Comparison of ENCODE assay signal across 7 mouse cellular contexts in the genomic region with DNA sequence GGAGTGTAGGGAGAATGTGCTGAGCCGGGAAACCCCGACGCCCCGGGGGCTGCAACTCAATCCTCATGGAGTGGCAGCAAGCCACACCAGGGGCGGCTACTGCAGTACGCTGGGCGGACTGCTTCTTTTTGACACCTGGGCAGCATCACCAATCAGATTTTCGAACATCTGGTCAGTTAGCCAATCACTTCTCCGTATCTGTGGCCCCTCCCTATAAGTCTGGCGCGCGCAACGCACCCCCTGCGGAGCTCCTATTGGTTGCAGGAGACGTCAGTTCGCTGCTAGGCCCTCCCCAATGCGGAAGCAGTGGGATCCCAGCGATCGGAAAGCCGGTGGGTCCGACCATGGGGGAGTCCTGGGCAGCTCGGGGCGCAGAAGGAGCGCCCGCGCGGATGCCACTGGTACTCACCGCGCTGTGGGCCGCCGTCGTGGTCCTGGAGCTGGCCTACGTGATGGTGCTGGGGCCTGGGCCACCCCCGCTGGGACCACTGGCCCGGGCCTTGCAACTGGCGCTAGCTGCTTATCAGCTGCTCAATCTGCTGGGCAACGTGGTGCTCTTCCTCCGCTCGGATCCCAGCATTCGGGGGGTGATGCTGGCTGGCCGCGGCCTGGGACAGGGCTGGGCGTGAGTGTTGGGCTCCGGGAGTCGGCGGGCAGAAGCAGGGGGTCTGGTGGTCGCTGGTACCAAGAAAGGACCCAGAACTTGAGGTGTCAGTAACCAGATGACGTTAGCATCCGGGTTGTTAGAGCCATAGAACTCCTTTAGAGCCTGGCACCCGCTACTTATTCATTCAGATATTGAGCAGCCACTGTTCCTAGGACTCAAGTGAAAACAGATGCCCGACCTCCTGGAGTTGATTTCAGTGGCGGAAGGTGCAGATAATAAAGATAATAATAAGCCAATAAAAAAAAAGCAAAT. TPM values are rescaled to one million over a fixed set of nuclear protein-coding genes. Genes with fewer than 3 reads are reported as not detected.
DNase-seq lines count a peak whose midpoint lies in the region; ATAC-seq lines count a peak whose summit lies in the region.

A gene (plus strand): TSS at position 264 of the 919 bp plus-strand sequence.

- DNase-seq in adrenal gland, postnatal 25 days: peak; percentile 96
- DNase-seq in heart, adult 11 months: peak; percentile 100
- peak; percentile 96 for DNase-seq in kidney, adult 18-20 months
- peak; percentile 98 for DNase-seq in limb, embryonic 11.5 days (ENCODE audit: low spot score)
- DNase-seq in midbrain, embryonic 14.5 days: peak; percentile 97
- peak; percentile 91 to 93 for DNase-seq in spleen, adult 18-20 months

- H3K4me2 ChIP-seq in embryonic facial prominence, embryonic 12.5 days (replicated peaks): peak within 1 kb of the TSS; percentile 97
- H3K4me2 ChIP-seq in limb, embryonic 11.5 days (ENCODE audit: low read depth, severe bottlenecking): peak within 1 kb of the TSS; percentile 81
- peak within 1 kb of the TSS; percentile 87 for H3K4me2 ChIP-seq in midbrain, embryonic 14.5 days (ENCODE audit: low read length)

- 1% methylated on average over 52 of the region's 52 CpGs for WGBS in embryonic facial prominence, embryonic 12.5 days
- 1% methylated on average over 52 of the region's 52 CpGs for WGBS in limb, embryonic 11.5 days
- WGBS in midbrain, embryonic 14.5 days: 2% methylated on average over 52 of the region's 52 CpGs

- H3K9me3 ChIP-seq in embryonic facial prominence, embryonic 12.5 days: no peaks in the 10 kb centered on the region
- H3K9me3 ChIP-seq in limb, embryonic 11.5 days (ENCODE audit: control insufficient read depth, low read length): no peaks in the 10 kb centered on the region
- H3K9me3 ChIP-seq in midbrain, embryonic 14.5 days (ENCODE audit: control insufficient read depth, low read length): no peaks in the 10 kb centered on the region

- peak within 1 kb of the TSS; percentile 86 for H3K4me3 ChIP-seq in embryonic facial prominence, embryonic 12.5 days
- H3K4me3 ChIP-seq in limb, embryonic 11.5 days (ENCODE audit: low read depth, low read length): peak within 1 kb of the TSS; percentile 80
- peak within 1 kb of the TSS; percentile 85 for H3K4me3 ChIP-seq in midbrain, embryonic 14.5 days (replicated peaks; ENCODE audit: low read depth, low read length)

- H3K9ac ChIP-seq in embryonic facial prominence, embryonic 12.5 days: peak within 1 kb of the TSS; percentile 75
- peak within 1 kb of the TSS; percentile 61 for H3K9ac ChIP-seq in limb, embryonic 11.5 days (ENCODE audit: low read length)
- H3K9ac ChIP-seq in midbrain, embryonic 14.5 days (replicated peaks; ENCODE audit: low read length): peak within 1 kb of the TSS; percentile 78

- no peaks in the 10 kb centered on the region for H3K27me3 ChIP-seq in embryonic facial prominence, embryonic 12.5 days
- H3K27me3 ChIP-seq in limb, embryonic 11.5 days (ENCODE audit: control insufficient read depth, insufficient read depth, low read length): no peaks in the 10 kb centered on the region
- no peaks in the 10 kb centered on the region for H3K27me3 ChIP-seq in midbrain, embryonic 14.5 days (ENCODE audit: control insufficient read depth, insufficient read depth, low read length)

- peak; percentile 93 for ATAC-seq in embryonic facial prominence, embryonic 12.5 days (ENCODE audit: insufficient number of reproducible peaks, insufficient read depth, low FRiP score, low TSS enrichment)
- ATAC-seq in limb, embryonic 11.5 days (ENCODE audit: insufficient number of reproducible peaks, low FRiP score, low TSS enrichment, low read depth): peak; percentile 94
- peak; percentile 99 for ATAC-seq in midbrain, embryonic 14.5 days (ENCODE audit: low FRiP score, low TSS enrichment)

- H3K36me3 ChIP-seq in embryonic facial prominence, embryonic 12.5 days: no peaks in the 10 kb centered on the region
- no peaks in the 10 kb centered on the region for H3K36me3 ChIP-seq in limb, embryonic 11.5 days (ENCODE audit: control insufficient read depth, insufficient read depth, low read length)
- peaks cover 8% of the 10 kb centered on the region; the same call in 1 of the 2 replicates for H3K36me3 ChIP-seq in midbrain, embryonic 14.5 days (ENCODE audit: control insufficient read depth, insufficient read depth, low read length)

- H3K4me1 ChIP-seq in embryonic facial prominence, embryonic 12.5 days: peaks cover 14% of the 10 kb centered on the region; the same call in 1 of the 2 replicates
- H3K4me1 ChIP-seq in limb, embryonic 11.5 days (ENCODE audit: control insufficient read depth, insufficient read depth, low read length): no peaks in the 10 kb centered on the region
- peaks cover 10% of the 10 kb centered on the region for H3K4me1 ChIP-seq in midbrain, embryonic 14.5 days (ENCODE audit: control insufficient read depth, insufficient read depth, low read length)

- H3K27ac ChIP-seq in embryonic facial prominence, embryonic 12.5 days: peak within 1 kb of the TSS; percentile 74
- H3K27ac ChIP-seq in limb, embryonic 11.5 days (replicated peaks; ENCODE audit: low read depth, low read length): 0 out of 2 replicates have a peak within 1 kb of the TSS, but pooled peaks have one; percentile 22
- peak within 1 kb of the TSS; percentile 78 for H3K27ac ChIP-seq in midbrain, embryonic 14.5 days (replicated peaks; ENCODE audit: low read depth, low read length)

RNA-seq across cellular contexts. Expression of the gene that starts here (rescaled TPM):
- total RNA-seq in adrenal gland, postnatal 25 days (2021): 21.0 and 23.3 TPM in 2 replicates
- polyA plus RNA-seq in embryonic facial prominence, embryonic 12.5 days (2016; fragmentation: Nextera tagmentation; extraction: Ambion mirVana): 12.0 and 12.1 TPM in 2 replicates
- polyA plus RNA-seq in limb, embryonic 11.5 days (2014; fragmentation: Nextera tagmentation; extraction: Ambion mirVana): 6.4 and 6.5 TPM in 2 replicates
- polyA plus RNA-seq in midbrain, embryonic 14.5 days (2014; fragmentation: Nextera tagmentation; extraction: Ambion mirVana): 18.2 and 19.4 TPM in 2 replicates

Comparison
In these comparisons a context has a peak if more than half of its experiments do, and no peak if none do; other contexts are left out.
1. Peak in every context shown above with its lines: DNase-seq, ATAC-seq, H3K4me3 ChIP-seq and H3K27ac ChIP-seq.
2. H3K27ac ChIP-seq: peak in every context shown above with its lines; median percentile 78 in midbrain, embryonic 14.5 days; 74 in embryonic facial prominence, embryonic 12.5 days; 22 in limb, embryonic 11.5 days.